Mouse (Mus musculus): ENCODE data around the gene Pygb.

Pygb gene

DNA sequence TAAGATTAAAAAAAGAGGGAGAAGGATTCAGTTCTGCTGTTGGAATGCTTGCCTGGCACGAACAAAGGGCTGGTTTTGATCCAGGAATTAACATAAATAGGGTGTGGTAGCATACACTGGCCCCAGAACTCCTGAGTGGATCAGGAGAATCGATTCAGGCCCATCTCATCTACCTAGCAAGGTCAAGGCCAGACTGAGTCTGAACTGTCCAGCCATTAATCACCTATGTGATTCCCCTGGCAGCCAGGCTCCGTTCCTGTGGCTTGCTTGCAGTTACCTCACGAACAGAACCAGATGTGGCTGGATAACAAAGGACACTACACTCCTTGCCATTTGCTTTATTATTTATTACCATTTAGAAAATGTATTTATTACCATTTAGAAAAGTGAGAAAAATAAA is 6.8 kb downstream of the Pygb start:
- no peak for DNase-seq (ENCODE audit: low spot score in 2 of 2)

DNA sequence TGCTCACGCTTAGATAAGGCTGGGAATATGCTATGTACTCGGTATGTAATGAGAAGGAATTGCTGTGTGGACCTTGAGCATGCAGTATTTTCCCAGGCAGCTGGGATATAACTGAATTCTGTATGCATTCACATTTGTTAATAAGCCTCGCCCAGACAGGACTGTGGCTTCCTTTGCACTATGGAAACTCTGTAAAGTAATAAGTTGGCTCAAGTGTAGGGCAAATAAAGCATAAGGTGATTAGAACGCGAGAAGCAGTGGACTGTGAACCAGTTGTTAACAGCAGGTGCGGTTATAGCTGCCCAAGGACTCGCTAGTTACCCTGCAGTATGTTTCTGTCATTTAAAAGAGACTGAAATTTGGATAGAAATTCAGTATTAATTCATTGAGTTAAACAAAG is 11.5 kb downstream of the Pygb start:
- DNase-seq (ENCODE audit: low spot score in 2 of 2), result no peak

DNA sequence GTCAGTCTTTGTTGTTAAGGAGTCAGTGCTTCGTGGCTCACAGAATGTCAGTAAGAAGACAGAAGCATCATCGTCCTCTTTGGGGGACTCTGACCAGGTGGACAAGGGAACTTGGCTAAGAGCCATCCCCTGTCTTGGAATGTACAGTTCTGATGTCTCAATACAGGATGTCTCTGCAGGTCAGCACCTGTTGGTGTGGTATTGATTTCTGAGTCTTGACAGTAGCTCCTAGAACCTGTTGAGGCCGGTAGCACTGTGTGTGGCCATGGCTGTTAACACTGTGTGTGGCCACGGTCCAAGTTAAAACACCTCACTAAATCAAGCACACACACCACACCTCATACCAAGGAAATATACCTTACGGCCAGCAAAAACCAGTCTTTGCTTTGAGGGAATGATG is 14.1 kb downstream of the Pygb start:
- DNase-seq (ENCODE audit: low spot score in 2 of 2), result no peak

DNA sequence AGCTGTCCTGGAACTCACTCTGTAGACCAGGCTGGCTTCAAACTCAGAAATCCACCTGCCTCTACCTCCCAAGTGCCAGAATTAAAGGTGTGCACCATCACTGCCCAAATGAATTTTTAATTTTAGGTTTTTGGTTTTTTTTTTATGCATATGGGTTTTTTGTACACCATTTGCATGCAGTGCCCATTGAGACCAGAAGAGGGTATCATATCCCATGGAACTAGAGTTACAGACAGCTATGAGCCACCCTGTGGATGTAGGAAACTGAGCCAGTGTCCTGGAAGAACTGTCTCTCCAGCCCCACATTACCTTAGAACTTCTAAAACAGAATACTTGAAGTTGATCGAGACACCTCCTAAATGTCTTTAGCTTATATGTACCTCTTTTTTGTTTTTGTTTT is 16.5 kb downstream of the Pygb start:
- no peak for DNase-seq (ENCODE audit: low spot score in 2 of 2)

- no peak for DNase-seq (ENCODE audit: low spot score in 2 of 2)
These were observed 21.8 kb downstream of the Pygb start for GRCm38 (mm10) chr2:150808381-150808780.

DNA sequence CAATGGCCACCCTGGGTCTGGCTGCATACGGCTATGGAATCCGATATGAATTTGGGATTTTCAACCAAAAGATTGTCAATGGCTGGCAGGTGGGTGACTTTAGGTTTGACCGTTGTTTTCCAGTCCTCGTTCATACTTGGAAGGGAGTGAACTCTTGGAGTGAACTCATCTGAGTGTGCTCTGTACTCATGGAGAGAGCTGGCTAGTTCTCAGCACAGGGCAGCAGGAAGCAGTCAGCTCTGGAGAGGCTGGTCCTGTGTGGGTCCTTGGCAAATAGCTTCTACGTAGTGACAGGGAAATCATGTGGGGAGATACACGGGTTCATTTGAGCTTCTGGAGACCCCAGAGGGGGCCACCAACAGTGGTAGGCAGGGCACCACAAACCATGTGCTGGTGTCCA is 22.3 kb downstream of the Pygb start:
- DNase-seq (ENCODE audit: low spot score in 2 of 2), result no peak

- no peak for DNase-seq (ENCODE audit: low spot score in 2 of 2)
These were observed 24.1 kb downstream of the Pygb start for GRCm38 (mm10) chr2:150810603-150811002.

- DNase-seq (ENCODE audit: low spot score in 2 of 2), result no peak
These were observed 26.3 kb downstream of the Pygb start for GRCm38 (mm10) chr2:150812816-150813215.

- DNase-seq (ENCODE audit: low spot score in 2 of 2), result no peak
These were observed 30.3 kb downstream of the Pygb start for GRCm38 (mm10) chr2:150816676-150817402.

GRCm38 (mm10) chr2:150818742-150819141 is 32.2 kb downstream of the Pygb start:
- DNase-seq (ENCODE audit: low spot score in 2 of 2), result no peak

DNA sequence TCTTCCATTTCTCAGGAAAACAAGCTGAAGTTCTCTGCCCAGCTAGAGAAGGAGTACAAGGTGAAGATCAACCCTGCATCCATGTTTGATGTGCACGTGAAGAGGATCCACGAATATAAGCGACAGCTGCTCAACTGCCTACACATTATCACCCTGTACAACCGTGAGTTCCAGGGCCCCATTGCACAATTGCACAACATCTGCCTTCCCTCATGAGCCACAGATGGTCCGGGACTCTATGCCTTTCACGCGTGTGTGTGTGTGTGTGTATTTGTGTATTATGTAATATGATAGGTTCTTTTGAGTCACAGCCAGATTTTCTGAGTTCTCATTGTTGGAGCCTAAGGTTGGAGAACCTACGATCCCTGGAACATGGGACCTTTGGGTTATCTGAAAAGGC is 34.2 kb downstream of the Pygb start:
- no peak for DNase-seq (ENCODE audit: low spot score in 2 of 2)

DNA sequence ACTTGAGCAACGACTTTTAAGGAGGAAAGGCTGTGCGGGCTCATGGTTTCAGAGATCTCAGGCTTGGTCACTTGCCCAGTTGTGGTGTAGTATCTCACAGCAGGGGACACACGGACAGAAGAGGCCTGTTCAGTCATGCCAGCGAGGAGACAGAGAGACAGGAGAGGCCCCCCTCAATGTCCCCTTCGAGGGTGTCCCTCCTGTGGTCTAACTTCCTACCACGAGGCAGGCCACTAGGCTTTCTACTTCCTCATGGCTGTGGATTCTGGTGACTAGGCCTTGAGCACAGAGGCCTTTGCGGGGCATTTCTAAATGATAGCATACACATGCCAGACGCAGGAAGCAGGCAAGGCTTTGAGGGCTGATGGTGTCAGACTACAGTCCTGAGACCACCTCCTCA is 36.5 kb downstream of the Pygb start:
- DNase-seq (ENCODE audit: low spot score in 2 of 2), result no peak

- DNase-seq (ENCODE audit: low spot score in 2 of 2), result no peak
These were observed 39.9 kb downstream of the Pygb start for GRCm38 (mm10) chr2:150826426-150826825.

GRCm38 (mm10) chr2:150828164-150828563 is 41.6 kb downstream of the Pygb start:
- DNase-seq (ENCODE audit: low spot score in 2 of 2), result no peak

DNA sequence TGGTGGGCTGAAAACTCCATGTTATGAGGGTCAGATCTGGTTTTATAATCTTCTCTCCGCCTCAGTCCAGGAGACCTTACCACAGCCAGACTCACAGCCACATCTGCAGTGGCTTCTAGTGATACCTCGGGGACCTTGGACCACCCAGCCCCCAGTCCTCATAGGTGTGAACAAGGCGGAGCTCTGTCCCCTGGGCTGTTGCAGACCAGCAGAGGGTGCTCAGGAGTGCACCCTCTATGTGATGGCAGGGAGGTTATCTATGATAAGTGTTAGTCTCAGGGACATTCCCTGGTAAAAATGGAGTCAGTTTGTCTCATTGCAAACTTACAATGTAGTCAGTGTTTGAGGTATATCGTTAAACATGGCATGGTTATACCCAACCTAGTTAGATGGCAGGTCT is 42.1 kb downstream of the Pygb start:
- DNase-seq (ENCODE audit: low spot score in 2 of 2), result no peak

DNA sequence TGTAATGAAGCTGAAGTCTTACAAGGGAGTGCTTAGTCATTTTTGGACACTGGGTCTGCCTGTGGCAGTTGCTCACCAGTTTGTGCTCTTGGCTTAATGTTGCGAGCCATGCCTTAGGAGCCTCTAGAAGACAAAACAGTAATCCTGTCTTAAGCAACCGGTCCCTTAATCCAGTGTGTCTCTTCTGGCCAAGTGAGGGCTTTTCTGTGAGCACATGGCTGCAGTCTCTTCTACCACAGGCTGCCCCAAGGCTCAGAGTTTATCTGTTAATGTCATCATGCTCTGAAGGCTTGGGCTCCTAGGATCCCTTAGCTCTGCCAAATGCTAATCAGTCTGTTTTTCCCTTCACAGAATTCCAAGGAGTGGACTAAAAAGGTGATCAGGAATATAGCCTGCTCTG is 43.5 kb downstream of the Pygb start:
- DNase-seq (ENCODE audit: low spot score in 2 of 2), result no peak

DNA sequence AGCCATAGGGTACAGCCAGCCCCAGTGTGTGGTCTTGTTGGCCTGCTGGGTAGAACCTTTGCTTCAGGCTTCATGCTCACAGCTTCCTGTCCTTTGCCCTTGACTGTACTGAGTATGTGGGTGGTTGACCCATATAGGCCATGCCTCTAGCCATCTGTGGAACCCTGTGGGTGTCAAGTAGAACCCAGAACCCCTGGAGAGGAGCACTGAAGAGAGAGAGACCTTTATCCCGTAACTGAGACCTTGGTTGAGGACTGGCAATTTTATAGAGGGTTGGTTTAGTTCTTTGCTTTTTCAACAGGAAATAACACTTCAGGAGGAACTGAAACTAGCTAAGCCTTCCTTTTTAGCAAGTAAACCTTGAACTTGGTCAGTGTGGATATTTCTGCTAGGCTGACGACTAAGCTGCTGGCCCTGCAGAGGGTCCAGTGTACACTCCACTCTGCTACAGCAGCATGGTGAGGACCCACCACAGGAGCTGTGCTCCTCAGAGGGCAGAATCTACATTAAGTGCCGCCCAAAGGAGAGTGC is 44.4 kb downstream of the Pygb start:
- no peak for DNase-seq (ENCODE audit: low spot score in 2 of 2)

DNA sequence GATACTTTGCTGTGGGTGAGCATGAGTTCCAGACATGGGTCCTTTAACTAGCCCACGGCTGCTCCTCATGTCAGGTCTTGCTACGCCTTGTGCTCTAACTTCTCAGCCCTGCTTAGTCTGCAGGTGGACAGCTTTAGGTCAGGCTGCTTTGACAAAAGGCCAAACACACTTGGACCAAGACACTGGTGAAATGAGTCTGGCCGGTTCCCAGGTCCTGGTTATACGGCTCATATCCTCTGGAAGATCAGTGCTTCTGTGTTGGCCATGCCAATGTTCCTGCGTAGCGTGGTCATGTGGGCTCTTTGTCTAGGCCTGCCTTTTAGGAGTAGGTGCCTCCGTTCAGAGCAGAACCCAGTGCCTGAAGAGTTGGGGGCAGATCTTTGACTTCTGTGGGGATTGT is 45.5 kb downstream of the Pygb start:
- no peak for DNase-seq (ENCODE audit: low spot score in 2 of 2)

GRCm38 (mm10) chr2:150834616-150835015 is 48.1 kb downstream of the Pygb start:
- no peak for DNase-seq (ENCODE audit: low spot score in 2 of 2)

GRCm38 (mm10) chr2:150835975-150836374 is 49.4 kb downstream of the Pygb start:
- DNase-seq (ENCODE audit: low spot score in 2 of 2), result no peak

GRCm38 (mm10) chr2:150836906-150837305 is 50.4 kb downstream of the Pygb start:
- DNase-seq (ENCODE audit: low spot score in 2 of 2), result no peak

DNA sequence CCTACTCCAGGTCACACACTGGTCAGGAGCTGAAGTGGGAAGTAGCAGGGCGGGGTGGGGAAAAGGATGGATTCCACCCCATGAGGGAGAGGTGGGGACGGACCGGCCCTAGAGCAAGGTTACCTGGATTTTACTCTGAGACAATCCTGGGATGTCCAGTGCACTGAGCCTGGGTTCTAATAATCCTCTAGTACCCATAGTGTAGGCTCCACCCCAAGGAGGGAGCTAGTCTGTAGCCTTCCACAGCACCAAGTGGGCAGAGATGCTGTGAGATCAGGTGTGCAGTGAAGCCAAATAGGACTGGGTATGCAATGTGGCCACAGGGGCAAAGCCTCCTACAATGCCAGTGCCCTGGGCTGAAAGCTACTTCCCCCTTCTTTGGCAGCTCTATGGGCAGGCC is 51.2 kb downstream of the Pygb start:
- DNase-seq (ENCODE audit: low spot score in 2 of 2), result no peak

- DNase-seq (ENCODE audit: low spot score in 2 of 2), result no peak
These were observed 53.3 kb downstream of the Pygb start for GRCm38 (mm10) chr2:150839686-150840471.

All from frontal cortex, postnatal 14 days (tissue).